Mouse (Mus musculus) intestine, embryonic 16.5 days (tissue): Measurements from ENCODE around the gene Mettl7b. TPM values are rescaled to one million over a fixed set of nuclear protein-coding genes. Genes with fewer than 3 reads are reported as not detected.
"Not testable (repeated sequence)": the region's sequence is repeated elsewhere in the genome, so short reads cannot be mapped to it uniquely, and the experiment has no call there.

Experiments
- ATAC-seq: fragments of 200-750 bp; cut with Nextera tagmentation; 2 replicates; pipeline ENCODE4 v1.8.0; 2017; ENCODE audit warnings: moderate TSS enrichment, moderate library complexity
- H3K27ac ChIP-seq: fragments of 300-500 bp; sonication (generic); 2 replicates; pipeline ENCODE4 v1.5.1; 2014; ENCODE audit warnings: mild to moderate bottlenecking, low read length
- H3K27me3 ChIP-seq: fragments of 300-500 bp; sonication (generic); replicated peaks from 2 replicates; pipeline ENCODE4 v1.6.1; 2014; ENCODE audit warnings: low read length, control low read depth, mixed read lengths; ENCODE audit not compliant: control insufficient read depth, insufficient read depth
- H3K36me3 ChIP-seq: fragments of 300-500 bp; sonication (generic); 2 replicates; pipeline ENCODE4 v1.6.1; 2014; ENCODE audit warnings: low read length, control low read depth; ENCODE audit not compliant: control insufficient read depth, insufficient read depth
- H3K4me1 ChIP-seq: fragments of 300-500 bp; sonication (generic); 2 replicates; pipeline ENCODE4 v1.6.1; 2014; ENCODE audit warnings: low read length, control low read depth, mixed read lengths; ENCODE audit not compliant: control insufficient read depth, insufficient read depth
- H3K4me2 ChIP-seq: fragments of 300-500 bp; sonication (generic); 2 replicates; pipeline ENCODE4 v1.6.1; 2014; ENCODE audit warnings: low read depth, low read length, control low read depth
- H3K4me3 ChIP-seq: fragments of 300-500 bp; sonication (generic); 2 replicates; pipeline ENCODE4 v1.5.1; 2014; ENCODE audit warnings: mild to moderate bottlenecking, low read length
- H3K9ac ChIP-seq: fragments of 300-500 bp; sonication (generic); 2 replicates; pipeline ENCODE4 v1.6.1; 2014; ENCODE audit warnings: low read depth, low read length
- H3K9me3 ChIP-seq: fragments of 300-500 bp; sonication (generic); 2 replicates; pipeline ENCODE4 v1.6.1; 2016; ENCODE audit warnings: low read length, control low read depth; ENCODE audit not compliant: control insufficient read depth
- WGBS: fragments of 180-500 bp; shearing (Covaris S2); extraction: QIAGEN DNeasy Blood & Tissue Kit; methylation state at CpG from one replicate; pipeline ENCODE4 v1.1.7; 2014; 5-methylcytosine and 5-hydroxymethylcytosine counted together
- polyA plus RNA-seq: library from polyadenylated mRNA; unstranded; fragments of >200 nt; fragmentation: Nextera tagmentation; extraction: Ambion mirVana; gene quantifications from 2 replicates; pipeline ENCODE4 v1.2.1, GENCODE M21; 2015

The Mettl7b gene
- polyA plus RNA-seq, result 23.2 and 28.6 TPM in 2 replicates

- Histone ChIP-seq H3K9ac (peak within 1 kb of the TSS; percentile 1; the same call in 1 of the 2 replicates), H3K27me3 (no peaks in the 10 kb centered on the region), H3K4me3 (peak within 1 kb of the TSS; percentile 17), H3K4me2 (peak within 1 kb of the TSS; percentile 44), H3K36me3 (no peaks in the 10 kb centered on the region), H3K9me3 (no peaks in the 10 kb centered on the region), H3K27ac (peak within 1 kb of the TSS; percentile 71), H3K4me1 (peaks cover 27% of the 10 kb centered on the region; the same call in 1 of the 2 replicates)
- peak; percentile 94 for ATAC-seq
- 64% methylated on average over 12 of the region's 12 CpGs for WGBS
Observed at GRCm38 (mm10) chr10:128960590-128961584, at the start of gene Mettl7b. Gene Mettl7b (minus strand): TSS chr10:128960988.

- Histone ChIP-seq H3K4me3 (no peak within 1 kb of the TSS), H3K9me3 (0 out of 2 replicates have a peak, but pooled peaks cover 5% of the 10 kb centered on the region), H3K4me2 (no peak within 1 kb of the TSS), H3K27ac (no peak within 1 kb of the TSS), H3K9ac (no peak within 1 kb of the TSS), H3K27me3 (no peaks in the 10 kb centered on the region), H3K4me1 (no peaks in the 10 kb centered on the region), H3K36me3 (no peaks in the 10 kb centered on the region)
- ATAC-seq, result no peak
- WGBS, result 71% methylated on average over 2 of the region's 2 CpGs
Observed at GRCm38 (mm10) chr10:129010288-129010841, 49.6 kb upstream of the Mettl7b start, which contains the start of gene Olfr763. Gene Olfr763 (plus strand): TSS chr10:129010791.

GRCm38 (mm10) chr10:129004032-129004920 lies 43.5 kb upstream of the Mettl7b start:
- 0 out of 2 replicates have a peak, but pooled peaks cover 5% of the 10 kb centered on the region for H3K9me3 ChIP-seq
- no peak overlapping the region for H3K4me2 ChIP-seq
- H3K27ac ChIP-seq, result peak overlapping the region; percentile 69
- no peaks in the 10 kb centered on the region for H3K36me3 ChIP-seq
- no peaks in the 10 kb centered on the region for H3K4me1 ChIP-seq
- H3K9ac ChIP-seq, result no peak overlapping the region
- peak; percentile 96 for ATAC-seq
- H3K27me3 ChIP-seq, result no peaks in the 10 kb centered on the region
- WGBS, result 65% methylated on average over 14 of the region's 14 CpGs
- H3K4me3 ChIP-seq, result no peak overlapping the region

- no peaks in the 10 kb centered on the region for H3K9me3 ChIP-seq
- no peaks in the 10 kb centered on the region for H3K27me3 ChIP-seq
- no peak overlapping the region for H3K4me3 ChIP-seq
- H3K4me2 ChIP-seq, result no peak overlapping the region
- H3K4me1 ChIP-seq, result no peaks in the 10 kb centered on the region
- H3K9ac ChIP-seq, result no peak overlapping the region
- no peak overlapping the region for H3K27ac ChIP-seq
- no peaks in the 10 kb centered on the region for H3K36me3 ChIP-seq
- ATAC-seq, result no peak
- 75% methylated on average over 4 of the region's 4 CpGs for WGBS
Observed at GRCm38 (mm10) chr10:128996523-128997040, 35.8 kb upstream of the Mettl7b start.

GRCm38 (mm10) chr10:128995796-128996195 lies 35.0 kb upstream of the Mettl7b start:
- ATAC-seq, result no peak
- Histone ChIP-seq H3K9ac (no peak overlapping the region), H3K4me2 (no peak overlapping the region), H3K4me3 (no peak overlapping the region), H3K36me3 (no peaks in the 10 kb centered on the region), H3K27ac (no peak overlapping the region), H3K4me1 (no peaks in the 10 kb centered on the region), H3K9me3 (no peaks in the 10 kb centered on the region), H3K27me3 (no peaks in the 10 kb centered on the region)
- 92% methylated on average over 1 of the region's 1 CpGs for WGBS

- H3K4me1 ChIP-seq, result no peaks in the 10 kb centered on the region
- no peaks in the 10 kb centered on the region for H3K36me3 ChIP-seq
- H3K9me3 ChIP-seq, result no peaks in the 10 kb centered on the region
- H3K4me2 ChIP-seq, result no peak overlapping the region
- no peak for ATAC-seq
- no peak overlapping the region for H3K27ac ChIP-seq
- H3K27me3 ChIP-seq, result no peaks in the 10 kb centered on the region
- no peak overlapping the region for H3K4me3 ChIP-seq
- no peak overlapping the region for H3K9ac ChIP-seq
Observed at GRCm38 (mm10) chr10:128990994-128991393, 30.2 kb upstream of the Mettl7b start.

- H3K4me2 ChIP-seq, H3K36me3 ChIP-seq, H3K4me1 ChIP-seq, H3K4me3 ChIP-seq, H3K27ac ChIP-seq, H3K27me3 ChIP-seq, H3K9ac ChIP-seq, H3K9me3 ChIP-seq: not testable (repeated sequence)
- 62% methylated on average over 7 of the region's 10 CpGs for WGBS
- ATAC-seq, result peak; percentile 60; the same call in 1 of the 2 replicates
Observed at GRCm38 (mm10) chr10:128990129-128990850, 29.5 kb upstream of the Mettl7b start.

GRCm38 (mm10) chr10:128989131-128989530 lies 28.3 kb upstream of the Mettl7b start, which contains the start of gene Olfr9:
Gene Olfr9 (plus strand): TSS chr10:128989431.
- not testable (repeated sequence) for ATAC-seq, H3K9me3 ChIP-seq, H3K4me1 ChIP-seq, H3K4me3 ChIP-seq, H3K27me3 ChIP-seq, H3K27ac ChIP-seq, H3K9ac ChIP-seq, H3K4me2 ChIP-seq, H3K36me3 ChIP-seq
- 42% methylated on average over 1 of the region's 1 CpGs for WGBS
